Mouse (Mus musculus): ENCODE measurements at regions not wholly inside any gene's neighbourhood (a gene's known extent, or its start where the extent isn't known, plus 50 kb on each side); places are given as distances from the start of the nearest gene placed in this dataset.

- no peak for TF ChIP-seq GATA2 (IDR thresholded peaks at IDR 0.05; ENCODE audit: borderline replicate concordance, low read depth, low read length)
- TF ChIP-seq CTCF (IDR thresholded peaks at IDR 0.05; ENCODE audit: low read depth, low read length) = no peak
- no peak for TF ChIP-seq GATA1 (IDR thresholded peaks at IDR 0.05; ENCODE audit: borderline replicate concordance, low read length)
Measured at GRCm38 (mm10) chr11:64314997-64315396, 120.1 kb upstream of the Hs3st3a1 start.

Data from G1E (cell line).